Mouse (Mus musculus) adrenal gland, postnatal 25 days (tissue): ENCODE measurements around the gene Tcea3. TPM values are rescaled to one million over a fixed set of nuclear protein-coding genes. Genes with fewer than 3 reads are reported as not detected.

ENCODE experiments used
- DNase-seq: peaks from one replicate; pipeline ENCODE4 v3.0.0; 2021; ENCODE audit warnings: mixed read lengths
- total RNA-seq: library from RNA; stranded (reverse); gene quantifications from 2 replicates; pipeline ENCODE4 v1.2.3, GENCODE M21; 2021

Gene Tcea3
- total RNA-seq, 1 experiment from 2014 or later: 2.3 TPM

DNA sequence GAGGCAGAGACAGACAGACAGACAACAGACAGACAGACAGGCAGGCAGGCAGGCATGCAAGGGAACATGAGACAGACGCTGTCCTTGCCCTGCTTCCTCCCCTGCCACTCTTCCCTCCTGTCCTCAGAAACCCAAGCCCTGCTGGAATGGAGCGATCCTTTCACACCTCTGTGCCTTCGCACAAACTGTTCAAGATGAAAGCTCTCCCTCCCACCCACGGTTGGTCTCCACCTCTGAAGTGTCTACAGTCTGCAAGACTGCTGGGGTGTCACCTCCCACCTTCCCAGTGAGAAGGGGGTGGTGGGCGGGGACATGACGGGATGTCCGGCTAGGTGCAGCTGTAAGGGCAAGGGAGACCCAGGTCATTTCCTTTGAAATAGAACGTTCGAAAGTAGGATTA is 34.1 kb downstream of the Tcea3 start:
- DNase-seq: no peak

DNA sequence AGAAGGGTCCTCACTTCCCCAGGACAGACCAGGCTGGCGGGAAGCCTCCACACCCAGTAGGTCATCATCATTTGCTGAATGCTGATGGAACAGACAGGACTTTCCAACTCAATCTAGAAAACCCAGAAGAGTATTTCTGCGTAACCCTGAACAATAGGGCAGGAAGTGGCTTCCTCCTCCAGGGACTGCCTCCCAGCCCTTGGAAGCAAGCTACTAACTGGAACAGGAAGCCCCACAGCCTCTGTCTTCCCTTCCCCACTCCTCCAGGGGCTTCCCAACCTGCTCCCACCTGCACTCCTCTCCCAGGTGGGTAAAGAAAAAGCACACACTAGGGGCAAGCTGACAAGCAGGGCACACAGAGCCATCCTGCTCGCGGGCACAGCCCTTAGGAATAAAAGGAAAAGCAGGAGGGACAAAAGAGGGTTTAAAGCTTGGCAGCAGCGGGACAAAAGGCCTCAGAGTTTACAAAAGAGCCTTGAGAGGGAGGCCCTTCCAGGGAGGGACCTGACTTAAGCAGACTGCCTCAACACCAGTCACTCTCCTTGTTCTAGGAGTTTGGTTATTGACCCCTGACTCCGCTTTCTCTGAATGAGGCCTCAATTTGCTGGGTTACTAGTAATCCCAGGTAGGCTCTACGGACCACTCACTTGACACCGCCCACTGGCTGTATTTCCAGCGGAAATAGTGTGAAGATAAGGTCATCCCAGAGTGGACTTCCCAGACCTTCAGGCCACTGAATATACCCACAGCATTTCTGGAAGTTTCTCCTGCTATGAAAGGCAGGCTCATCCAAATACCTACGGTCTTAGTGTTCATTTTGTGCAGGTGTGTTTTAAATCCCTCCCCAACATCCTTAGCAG is 35.3 kb downstream of the Tcea3 start:
- no peak for DNase-seq

DNA sequence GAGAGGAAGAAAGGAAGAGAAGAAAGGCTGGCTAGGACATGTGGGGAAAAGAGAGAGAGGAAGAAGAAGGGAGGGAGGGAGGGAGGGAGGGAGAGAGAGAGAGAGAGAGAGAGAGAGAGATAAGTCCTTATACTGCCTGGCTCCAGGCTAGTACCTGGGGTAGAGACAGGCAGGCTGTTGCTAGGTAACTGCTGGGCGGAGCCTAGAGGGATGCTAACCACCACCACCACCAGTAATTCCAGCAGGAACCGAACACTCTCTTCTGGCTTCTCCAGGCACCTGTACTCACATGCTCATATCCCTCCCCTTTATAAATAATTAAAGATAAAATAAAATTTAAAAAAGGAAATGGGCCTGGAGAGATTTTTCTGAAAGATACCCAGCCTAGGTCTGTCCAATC is 36.3 kb downstream of the Tcea3 start:
- DNase-seq: no peak

- DNase-seq: peak; percentile 68
Measured at GRCm38 (mm10) chr4:136284455-136284854, 36.9 kb downstream of the Tcea3 start, which contains the start of gene Zfp46. Gene Zfp46 (plus strand): TSS chr4:136284683.

DNA sequence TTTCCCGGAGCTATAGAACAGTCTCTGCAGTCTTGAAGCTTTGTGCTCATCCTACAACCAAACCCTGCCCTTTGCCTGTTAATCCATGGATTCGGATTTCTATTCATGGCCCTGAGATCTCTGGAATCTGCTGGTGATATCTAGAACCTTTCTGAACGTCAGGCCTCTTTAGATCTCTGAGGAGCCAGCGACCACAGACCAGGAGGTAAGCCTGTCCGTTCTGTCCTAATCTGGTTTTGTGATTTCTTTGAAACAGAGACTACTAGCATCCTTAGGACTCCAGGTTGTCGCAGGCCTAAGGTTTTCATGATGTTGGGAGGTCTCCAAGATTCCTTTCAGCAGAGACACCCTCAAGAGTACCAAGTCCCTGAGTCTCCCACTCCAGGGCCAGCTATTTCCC is 37.4 kb downstream of the Tcea3 start:
- no peak for DNase-seq

- DNase-seq: peak; percentile 90
Measured at GRCm38 (mm10) chr4:136285348-136285810, 37.9 kb downstream of the Tcea3 start.

DNA sequence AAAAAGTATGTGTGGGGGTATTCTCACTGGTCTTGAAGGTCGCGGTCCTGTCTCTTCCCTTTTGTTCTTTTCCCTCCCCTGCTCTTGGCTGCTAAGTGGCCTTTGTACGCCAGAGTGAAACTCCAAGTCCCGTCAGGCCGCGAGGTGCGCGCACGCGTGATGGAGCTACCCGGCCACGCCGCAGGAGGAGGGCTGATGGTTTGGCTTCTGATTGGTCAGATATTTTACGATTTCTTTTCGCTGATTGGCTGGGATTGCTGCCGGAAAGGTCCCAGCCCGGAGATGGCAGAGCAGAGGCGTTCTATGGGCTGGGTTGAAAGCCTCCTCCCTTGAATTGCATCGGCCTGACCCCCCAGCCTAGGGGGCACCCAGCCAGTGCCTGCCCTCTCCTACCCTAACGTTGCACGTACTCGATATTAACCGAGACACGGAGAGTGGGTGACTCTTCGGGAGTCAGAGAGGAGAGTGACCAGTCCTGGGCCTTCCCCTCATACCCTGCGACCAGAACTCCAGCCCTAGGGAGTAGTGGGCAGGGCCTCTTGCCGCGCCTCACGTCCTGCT is 38.4 kb downstream of the Tcea3 start:
- peak; percentile 96 for DNase-seq

GRCm38 (mm10) chr4:136289918-136290780 is 42.6 kb downstream of the Tcea3 start:
- no peak for DNase-seq

- DNase-seq: no peak
Measured at GRCm38 (mm10) chr4:136290781-136291595, 43.5 kb downstream of the Tcea3 start.

GRCm38 (mm10) chr4:136291692-136292091 is 44.2 kb downstream of the Tcea3 start:
- DNase-seq: no peak

GRCm38 (mm10) chr4:136295941-136296340 is 48.4 kb downstream of the Tcea3 start:
- DNase-seq: no peak

- DNase-seq: no peak
Measured at GRCm38 (mm10) chr4:136302462-136302861, 54.9 kb downstream of the Tcea3 start.

GRCm38 (mm10) chr4:136304181-136304580 is 56.7 kb downstream of the Tcea3 start:
- DNase-seq: no peak

- DNase-seq: no peak
Measured at GRCm38 (mm10) chr4:136308355-136308754, 60.8 kb downstream of the Tcea3 start.

DNA sequence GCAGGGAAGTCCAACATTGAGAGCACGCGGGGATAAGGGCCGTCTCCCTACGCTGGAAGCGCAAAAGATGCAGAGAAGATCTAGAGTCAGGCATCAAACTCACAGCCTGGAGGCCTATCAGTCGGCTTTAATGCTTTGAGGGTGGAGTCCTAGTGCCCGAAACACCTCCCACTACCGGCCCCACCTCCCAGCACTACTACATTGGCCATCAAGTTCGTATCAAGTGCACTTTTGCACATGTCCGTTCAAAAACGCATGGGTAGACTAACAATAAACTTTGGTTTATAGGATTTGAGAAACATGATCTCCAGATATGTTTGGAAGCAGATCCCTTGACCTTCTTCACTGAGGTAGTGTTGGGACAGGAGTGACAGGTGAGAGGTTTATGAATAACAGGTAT is 62.3 kb downstream of the Tcea3 start:
- peak; percentile 51 for DNase-seq

GRCm38 (mm10) chr4:136310229-136311041 is 62.9 kb downstream of the Tcea3 start, which contains the start of gene Hnrnpr:
Gene Hnrnpr (plus strand): TSS chr4:136310942.
- peak; percentile 99 for DNase-seq

DNA sequence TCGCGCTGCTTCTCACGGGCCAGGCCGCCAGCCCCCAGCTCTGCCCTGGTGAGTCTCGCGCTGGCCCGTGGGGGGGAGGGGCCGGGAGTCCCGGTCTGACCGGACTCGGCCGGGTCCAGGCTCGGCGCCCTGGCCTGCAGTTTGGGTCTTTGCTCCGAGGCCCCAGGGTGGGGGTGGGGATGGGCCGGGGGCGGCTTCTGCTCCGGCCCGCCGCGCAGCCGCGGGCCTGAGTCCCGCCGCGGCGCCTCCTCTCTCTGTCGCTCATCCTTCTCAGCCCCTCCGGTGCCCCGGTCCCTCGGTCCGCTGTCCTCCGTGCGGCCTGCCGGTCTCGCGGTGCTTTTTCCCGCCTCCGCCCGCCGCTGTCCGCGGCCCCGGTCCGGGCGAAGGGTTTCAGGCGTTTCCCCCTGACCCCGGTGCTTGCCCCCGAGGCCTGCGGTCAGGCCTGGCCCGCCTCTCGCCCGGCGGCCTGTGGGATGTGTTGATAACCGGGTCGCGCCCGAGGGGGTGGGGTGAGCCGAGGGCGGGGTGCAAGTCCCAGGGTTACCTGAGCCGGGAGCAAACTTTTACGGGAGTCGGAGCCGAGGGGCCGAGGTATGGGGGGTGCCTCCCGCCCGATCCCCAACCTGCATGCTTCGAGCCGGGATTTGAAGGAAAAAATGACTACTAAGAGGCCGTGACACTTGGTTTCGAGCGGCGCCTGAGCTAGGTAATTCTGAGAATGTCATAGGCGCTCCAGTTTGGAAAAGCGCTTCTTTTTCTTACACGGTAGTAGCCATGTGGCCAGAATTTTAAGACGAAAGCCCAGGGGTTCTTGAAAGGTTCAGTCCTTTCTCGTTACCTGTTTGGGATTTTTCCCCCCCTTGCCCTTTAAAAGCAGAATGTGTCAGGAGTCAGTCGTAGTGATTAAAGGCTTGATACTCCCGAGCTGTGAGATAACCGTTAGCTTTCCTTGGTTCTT is 63.8 kb downstream of the Tcea3 start:
- DNase-seq: peak; percentile 68

DNA sequence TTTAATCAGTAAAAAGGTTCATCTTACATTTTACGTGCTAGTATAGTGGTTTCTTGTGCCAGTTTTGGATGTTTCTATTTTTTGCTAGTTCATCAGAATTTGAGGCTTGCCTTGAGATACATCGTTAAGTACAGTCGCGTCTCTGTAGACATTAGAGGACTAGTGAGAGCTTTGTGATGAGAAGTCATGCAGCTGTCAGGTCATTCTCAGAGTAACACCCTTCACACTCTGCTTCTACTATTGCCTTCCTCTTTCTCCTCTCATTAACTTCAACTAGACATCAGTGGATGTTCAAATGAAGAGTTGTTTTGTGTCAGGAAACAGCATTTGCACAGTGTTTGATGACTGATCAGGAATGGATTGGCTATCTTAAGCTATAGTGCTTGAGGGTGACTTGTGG is 65.1 kb downstream of the Tcea3 start:
- DNase-seq: no peak

DNA sequence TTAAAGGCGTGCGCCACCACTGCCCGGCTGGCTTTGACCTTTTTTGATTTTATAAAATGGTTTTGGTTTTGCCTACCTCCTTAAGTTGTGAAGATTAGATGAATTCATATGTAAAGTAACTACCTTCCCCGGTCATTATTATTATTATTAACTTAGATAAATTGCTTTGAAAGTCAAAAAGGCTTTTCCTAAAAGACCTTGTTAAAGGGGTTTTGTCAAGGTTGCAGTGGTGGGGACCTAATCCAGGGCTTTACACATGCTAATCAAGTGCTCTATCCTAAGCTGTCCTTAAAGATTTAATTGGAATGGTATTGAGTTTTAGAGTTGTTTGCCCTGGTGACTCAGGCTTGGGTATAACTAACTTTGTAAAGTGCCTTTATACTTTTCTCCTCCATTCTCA is 70.1 kb downstream of the Tcea3 start:
- no peak for DNase-seq

DNA sequence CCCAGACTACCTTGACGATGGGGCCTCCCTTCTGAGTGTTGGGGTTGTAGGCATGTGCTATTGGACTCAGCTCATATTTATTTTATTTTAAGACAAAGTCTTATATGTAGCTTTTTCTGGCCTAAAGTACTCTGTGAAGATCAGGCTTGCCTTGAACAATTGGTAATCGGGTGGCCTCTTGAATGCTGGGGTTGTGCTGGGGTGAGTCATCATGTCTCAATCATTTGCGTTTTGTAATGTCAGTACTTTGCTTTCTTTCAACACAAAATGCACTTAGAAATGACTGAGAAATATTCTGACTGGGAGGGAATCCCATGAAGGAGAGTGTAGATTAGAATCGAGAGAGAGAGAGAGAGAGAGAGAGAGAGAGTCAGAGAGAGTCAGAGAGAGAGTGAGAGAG is 72.5 kb downstream of the Tcea3 start:
- no peak for DNase-seq
